In genomic region chr11:69211431-69211830, GRCm38 (mm10) we compare ENCODE assay signal across 9 mouse cellular contexts. TPM values are rescaled to one million over a fixed set of nuclear protein-coding genes. Genes with fewer than 3 reads are reported as not detected.
DNase-seq lines count a peak whose midpoint lies in the region; ATAC-seq and TF ChIP-seq lines count a peak whose summit lies in the region.
"Had no signal": no experiment of that assay in that cellular context is flagged by ENCODE, and none has a peak within 500 bp of the region (broad histone marks: within the 10 kb centered on the region; RNA-seq: fewer than 3 reads in every experiment).

No protein-coding gene starts in this region.

- TF ChIP-seq CTCF in lung, embryonic 14.5 days (IDR thresholded peaks at IDR 0.05; ENCODE audit: low read depth), result no peak

- no peaks in the 10 kb centered on the region for H3K27me3 ChIP-seq in lung, embryonic 14.5 days (ENCODE audit: insufficient read depth, low read length)
- no peaks in the 10 kb centered on the region for H3K27me3 ChIP-seq in neural tube, embryonic 15.5 days (replicated peaks)
- H3K27me3 ChIP-seq in intestine, embryonic 16.5 days (replicated peaks; ENCODE audit: control insufficient read depth, insufficient read depth, low read length), result no peaks in the 10 kb centered on the region; the same call in 1 of the 2 replicates

- no peaks in the 10 kb centered on the region for H3K9me3 ChIP-seq in lung, embryonic 14.5 days (ENCODE audit: low read depth, low read length)
- no peaks in the 10 kb centered on the region for H3K9me3 ChIP-seq in neural tube, embryonic 15.5 days (replicated peaks)
- H3K9me3 ChIP-seq in intestine, embryonic 16.5 days (ENCODE audit: control insufficient read depth, low read length), result no peaks in the 10 kb centered on the region

- no peak overlapping the region for H3K27ac ChIP-seq in lung, embryonic 14.5 days (ENCODE audit: low read depth)
- peak overlapping the region; percentile 29; the same call in 1 of the 2 replicates for H3K27ac ChIP-seq in neural tube, embryonic 15.5 days (replicated peaks)
- no peak overlapping the region for H3K27ac ChIP-seq in intestine, embryonic 16.5 days (ENCODE audit: low read length)
- H3K27ac ChIP-seq: liver, embryonic 14.5 days had no signal

- 8% methylated on average over 2 of the region's 2 CpGs for WGBS in lung, embryonic 14.5 days
- 31% methylated on average over 2 of the region's 2 CpGs for WGBS in neural tube, embryonic 15.5 days
- WGBS in intestine, embryonic 16.5 days, result 8% methylated on average over 2 of the region's 2 CpGs

- H3K4me2 ChIP-seq in lung, embryonic 14.5 days, result peak overlapping the region; percentile 12; the same call in 1 of the 2 replicates
- H3K4me2 ChIP-seq in neural tube, embryonic 15.5 days, result peak overlapping the region; percentile 48
- no peak overlapping the region; the same call in 1 of the 2 replicates for H3K4me2 ChIP-seq in intestine, embryonic 16.5 days (ENCODE audit: low read depth, low read length)

- no peak overlapping the region for H3K9ac ChIP-seq in lung, embryonic 14.5 days
- H3K9ac ChIP-seq in neural tube, embryonic 15.5 days (replicated peaks), result peak overlapping the region; percentile 6; the same call in 1 of the 2 replicates
- no peak overlapping the region for H3K9ac ChIP-seq in intestine, embryonic 16.5 days (ENCODE audit: low read depth, low read length)
- H3K9ac ChIP-seq: liver, embryonic 14.5 days had no signal

- no peak for ATAC-seq in lung, embryonic 14.5 days (ENCODE audit: insufficient read depth)
- peak; percentile 55; the same call in 1 of the 2 replicates for ATAC-seq in neural tube, embryonic 15.5 days (ENCODE audit: low FRiP score)
- no peak for ATAC-seq in intestine, embryonic 16.5 days
- no peak for ATAC-seq in monocyte, adult 5-6 weeks (replicated peaks; ENCODE audit: insufficient number of reproducible peaks, low FRiP score, low TSS enrichment, poor library complexity, severe bottlenecking)

- H3K4me1 ChIP-seq in lung, embryonic 14.5 days (ENCODE audit: insufficient read depth), result no peaks in the 10 kb centered on the region
- H3K4me1 ChIP-seq in neural tube, embryonic 15.5 days, result no peaks in the 10 kb centered on the region
- H3K4me1 ChIP-seq in intestine, embryonic 16.5 days (ENCODE audit: control insufficient read depth, insufficient read depth, low read length), result no peaks in the 10 kb centered on the region

- DNase-seq in lung, embryonic 14.5 days, result no peak
- DNase-seq in lung, postnatal 25 days (ENCODE audit: low spot score), result no peak
- DNase-seq in forelimb bud, embryonic 11.5 days (ENCODE audit: low read depth, low spot score), result peak; percentile 21
- DNase-seq in layer of hippocampus, postnatal 10 days (ENCODE audit: low spot score in 2 of 2), result peak; percentile 46 to 58
- DNase-seq in urinary bladder, adult 18-20 months (ENCODE audit: low spot score in 2 of 2), result no peak

- H3K4me3 ChIP-seq in lung, embryonic 14.5 days (ENCODE audit: low read depth, low read length), result no peak overlapping the region
- H3K4me3 ChIP-seq in neural tube, embryonic 15.5 days (replicated peaks), result peak overlapping the region; percentile 40
- H3K4me3 ChIP-seq in intestine, embryonic 16.5 days (ENCODE audit: low read length), result no peak overlapping the region

- no peaks in the 10 kb centered on the region for H3K36me3 ChIP-seq in lung, embryonic 14.5 days (ENCODE audit: insufficient read depth)
- no peaks in the 10 kb centered on the region for H3K36me3 ChIP-seq in neural tube, embryonic 15.5 days
- H3K36me3 ChIP-seq in intestine, embryonic 16.5 days (ENCODE audit: control insufficient read depth, insufficient read depth, low read length), result no peaks in the 10 kb centered on the region

RNA-seq across cellular contexts. Expression of gene Alox8, which starts 13.8 kb away (rescaled TPM):
- not detected in 2 replicates for polyA plus RNA-seq in lung, embryonic 14.5 days (2014; fragmentation: Nextera tagmentation; extraction: Ambion mirVana)
- total RNA-seq in layer of hippocampus, postnatal 10 days (2021), result 1 to 10 TPM; 5.2 to 6.9 TPM
- polyA plus RNA-seq in neural tube, embryonic 15.5 days (2015; fragmentation: Nextera tagmentation; extraction: Ambion mirVana), result 0.36 TPM in 2 replicates
- polyA plus RNA-seq in intestine, embryonic 16.5 days (2015; fragmentation: Nextera tagmentation; extraction: Ambion mirVana), result 0.13 and 0.15 TPM in 2 replicates
- 1.4 to 2.3 TPM (median 1.5 TPM) in 3 replicates for total RNA-seq in monocyte, adult 5-6 weeks (2017)

RNA-seq across cellular contexts. Expression of gene Gucy2e, which starts 25.4 kb away (rescaled TPM):
- polyA plus RNA-seq in lung, embryonic 14.5 days (2014; fragmentation: Nextera tagmentation; extraction: Ambion mirVana), result not detected in 2 replicates
- under 1 TPM; 0.60 to 0.94 TPM for total RNA-seq in layer of hippocampus, postnatal 10 days (2021)
- polyA plus RNA-seq in neural tube, embryonic 15.5 days (2015; fragmentation: Nextera tagmentation; extraction: Ambion mirVana), result 0.38 and 0.46 TPM in 2 replicates
- 0.02 and 0.07 TPM in 2 replicates for polyA plus RNA-seq in intestine, embryonic 16.5 days (2015; fragmentation: Nextera tagmentation; extraction: Ambion mirVana)
- 0.32 TPM in 1 of 3 replicates, not detected in the others for total RNA-seq in monocyte, adult 5-6 weeks (2017)
- polyA plus RNA-seq: liver, embryonic 14.5 days had no signal

RNA-seq across cellular contexts. Expression of gene Alox12b, which starts 54.6 kb away (rescaled TPM):
- not detected in 2 replicates for polyA plus RNA-seq in lung, embryonic 14.5 days (2014; fragmentation: Nextera tagmentation; extraction: Ambion mirVana)
- total RNA-seq in layer of hippocampus, postnatal 10 days (2021), result under 1 TPM; 0.27 to 0.31 TPM
- 0.95 and 1.0 TPM in 2 replicates for polyA plus RNA-seq in neural tube, embryonic 15.5 days (2015; fragmentation: Nextera tagmentation; extraction: Ambion mirVana)
- polyA plus RNA-seq in intestine, embryonic 16.5 days (2015; fragmentation: Nextera tagmentation; extraction: Ambion mirVana), result 0.33 and 0.38 TPM in 2 replicates
- not detected in 3 replicates for total RNA-seq in monocyte, adult 5-6 weeks (2017)
- polyA plus RNA-seq: liver, embryonic 14.5 days had no signal

Comparison
In these comparisons a context has a peak if more than half of its experiments do, and no peak if none do; other contexts are left out.
1. DNase-seq: peak in forelimb bud, embryonic 11.5 days (single experiment) and layer of hippocampus, postnatal 10 days (2 of 2); none in lung, embryonic 14.5 days (single experiment), lung, postnatal 25 days (single experiment) and urinary bladder, adult 18-20 months (0 of 2).